Mouse (Mus musculus): ENCODE data around the gene Clic3.

- TF ChIP-seq CTCF (IDR thresholded peaks at IDR 0.05; ENCODE audit: control insufficient read depth, insufficient read depth, low read length) = no peak
- TF ChIP-seq POLR2A (IDR thresholded peaks at IDR 0.05; ENCODE audit: borderline replicate concordance, control insufficient read depth, low read depth, low read length) = no peak
Observed at GRCm38 (mm10) chr2:25468962-25469915, 12.6 kb downstream of the Clic3 start.

Data from bone marrow, adult 2 months (tissue).